Mouse (Mus musculus): ENCODE results near the gene Sdk1.

The Sdk1 gene

GRCm38 (mm10) chr5:141344376-141344775, 103.1 kb downstream of the Sdk1 start:
- CTCF ChIA-PET = no interaction called here

GRCm38 (mm10) chr5:141345476-141345875, 104.2 kb downstream of the Sdk1 start:
- CTCF ChIA-PET = no interaction called here

- CTCF ChIA-PET = no interaction called here
Measured at GRCm38 (mm10) chr5:141362676-141363075, 121.4 kb downstream of the Sdk1 start.

GRCm38 (mm10) chr5:141363956-141364355, 122.7 kb downstream of the Sdk1 start:
- CTCF ChIA-PET = no interaction called here

- CTCF ChIA-PET = no interaction called here
Measured at GRCm38 (mm10) chr5:141368567-141368966, 127.3 kb downstream of the Sdk1 start.

GRCm38 (mm10) chr5:141374797-141375196, 133.5 kb downstream of the Sdk1 start:
- CTCF ChIA-PET = no interaction called here

- CTCF ChIA-PET = interaction anchor here (0.7 kb wide), 1 partner anchor 1095 kb away, joined by 4 read pairs; no protein-coding TSS in a partner anchor
Measured at GRCm38 (mm10) chr5:141379836-141380773, 138.8 kb downstream of the Sdk1 start.

GRCm38 (mm10) chr5:141380774-141381156, 139.5 kb downstream of the Sdk1 start:
- CTCF ChIA-PET = interaction anchor here (0.7 kb wide), 1 partner anchor 1094 kb away, joined by 4 read pairs; no protein-coding TSS in a partner anchor

GRCm38 (mm10) chr5:141381581-141381980, 140.3 kb downstream of the Sdk1 start:
- CTCF ChIA-PET = no interaction called here

GRCm38 (mm10) chr5:141382246-141382835, 141.1 kb downstream of the Sdk1 start:
- CTCF ChIA-PET = no interaction called here

- CTCF ChIA-PET = no interaction called here
Measured at GRCm38 (mm10) chr5:141388451-141388850, 147.2 kb downstream of the Sdk1 start.

- CTCF ChIA-PET = no interaction called here
Measured at GRCm38 (mm10) chr5:141390541-141390940, 149.3 kb downstream of the Sdk1 start.

GRCm38 (mm10) chr5:141391153-141391552, 149.9 kb downstream of the Sdk1 start:
- CTCF ChIA-PET = no interaction called here

GRCm38 (mm10) chr5:141393846-141394245, 152.6 kb downstream of the Sdk1 start:
- CTCF ChIA-PET = interaction anchor here (0.6 kb wide), 1 partner anchor 857 kb away, joined by 3 read pairs; no protein-coding TSS in a partner anchor

GRCm38 (mm10) chr5:141394586-141394985, 153.3 kb downstream of the Sdk1 start:
- CTCF ChIA-PET = no interaction called here

- CTCF ChIA-PET = interaction anchor here (0.6 kb wide), 1 partner anchor 123 kb away, joined by 4 read pairs; no protein-coding TSS in a partner anchor
Measured at GRCm38 (mm10) chr5:141403741-141404140, 162.5 kb downstream of the Sdk1 start.

- CTCF ChIA-PET = no interaction called here
Measured at GRCm38 (mm10) chr5:141404651-141405050, 163.4 kb downstream of the Sdk1 start.

GRCm38 (mm10) chr5:141406926-141407325, 165.6 kb downstream of the Sdk1 start:
- CTCF ChIA-PET = no interaction called here

- CTCF ChIA-PET = no interaction called here
Measured at GRCm38 (mm10) chr5:141413013-141413412, 171.7 kb downstream of the Sdk1 start.

GRCm38 (mm10) chr5:141415644-141416243, 174.5 kb downstream of the Sdk1 start:
- CTCF ChIA-PET = interaction anchor here (0.5 kb wide), 1 partner anchor 29 kb away, joined by 3 read pairs; no protein-coding TSS in a partner anchor

- CTCF ChIA-PET = interaction anchor here (0.5 kb wide), 1 partner anchor 10 kb away, joined by 3 read pairs; no protein-coding TSS in a partner anchor
Measured at GRCm38 (mm10) chr5:141428132-141428531, 186.8 kb downstream of the Sdk1 start.

- CTCF ChIA-PET = no interaction called here
Measured at GRCm38 (mm10) chr5:141433286-141433685, 192.0 kb downstream of the Sdk1 start.
